Mouse (Mus musculus): ENCODE measurements around the gene Mgmt. TPM values are rescaled to one million over a fixed set of nuclear protein-coding genes. Genes with fewer than 3 reads are reported as not detected.

The Mgmt gene
- polyA plus RNA-seq, 1 experiment from 2014 or later, result 1.3 TPM

- 87% methylated on average over 12 of the region's 12 CpGs for WGBS
- Histone ChIP-seq H3K4me2 (replicated peaks) (no peak overlapping the region), H3K9ac (replicated peaks) (no peak overlapping the region), H3K36me3 (no peaks in the 10 kb centered on the region), H3K27me3 (no peaks in the 10 kb centered on the region), H3K27ac (replicated peaks) (no peak overlapping the region), H3K9me3 (no peaks in the 10 kb centered on the region), H3K4me1 (no peaks in the 10 kb centered on the region), H3K4me3 (no peak overlapping the region)
- ATAC-seq (replicated peaks), result no peak
These were observed 26.8 kb downstream of the Mgmt start for GRCm38 (mm10) chr7:136920976-136921755.

GRCm38 (mm10) chr7:136922230-136922629 is 27.8 kb downstream of the Mgmt start:
- whole genome bisulfite sequencing, result 86% methylated on average over 6 of the region's 6 CpGs
- ATAC-seq (replicated peaks), result no peak

GRCm38 (mm10) chr7:136924610-136925260 is 30.3 kb downstream of the Mgmt start:
- no peak for ATAC-seq (replicated peaks)
- H3K27me3 ChIP-seq, result no peaks in the 10 kb centered on the region
- H3K4me3 ChIP-seq, result no peak overlapping the region
- no peak overlapping the region for H3K9ac ChIP-seq (replicated peaks)
- H3K4me2 ChIP-seq (replicated peaks), result no peak overlapping the region
- 82% methylated on average over 18 of the region's 18 CpGs for WGBS
- no peaks in the 10 kb centered on the region for H3K36me3 ChIP-seq
- H3K27ac ChIP-seq (replicated peaks), result no peak overlapping the region
- no peaks in the 10 kb centered on the region for H3K4me1 ChIP-seq
- H3K9me3 ChIP-seq, result no peaks in the 10 kb centered on the region

More at GRCm38 (mm10) chr7:136922230-136922629, 27.8 kb downstream of the Mgmt start:
- Histone ChIP-seq H3K4me1 (no peaks in the 10 kb centered on the region), H3K9ac (replicated peaks) (no peak overlapping the region), H3K4me3 (no peak overlapping the region), H3K27ac (replicated peaks) (no peak overlapping the region), H3K36me3 (no peaks in the 10 kb centered on the region), H3K4me2 (replicated peaks) (no peak overlapping the region), H3K27me3 (no peaks in the 10 kb centered on the region), H3K9me3 (no peaks in the 10 kb centered on the region)

GRCm38 (mm10) chr7:136926178-136926577 is 31.8 kb downstream of the Mgmt start:
- Histone ChIP-seq H3K4me2 (replicated peaks) (no peak overlapping the region), H3K9me3 (no peaks in the 10 kb centered on the region), H3K36me3 (no peaks in the 10 kb centered on the region), H3K4me1 (no peaks in the 10 kb centered on the region), H3K4me3 (no peak overlapping the region), H3K9ac (replicated peaks) (no peak overlapping the region), H3K27me3 (no peaks in the 10 kb centered on the region), H3K27ac (replicated peaks) (no peak overlapping the region)
- 47% methylated on average over 9 of the region's 9 CpGs for WGBS
- no peak for ATAC-seq (replicated peaks)

- H3K9me3 ChIP-seq, result no peaks in the 10 kb centered on the region
- H3K4me1 ChIP-seq, result no peaks in the 10 kb centered on the region
- no peaks in the 10 kb centered on the region for H3K27me3 ChIP-seq
- ATAC-seq (replicated peaks), result no peak
- H3K4me3 ChIP-seq, result no peak overlapping the region
- H3K27ac ChIP-seq (replicated peaks), result no peak overlapping the region
- H3K36me3 ChIP-seq, result no peaks in the 10 kb centered on the region
- H3K9ac ChIP-seq (replicated peaks), result no peak overlapping the region
- H3K4me2 ChIP-seq (replicated peaks), result no peak overlapping the region
- 76% methylated on average over 3 of the region's 3 CpGs for WGBS
These were observed 36.0 kb downstream of the Mgmt start for GRCm38 (mm10) chr7:136930451-136930850.

- Histone ChIP-seq H3K4me1 (no peaks in the 10 kb centered on the region), H3K27ac (replicated peaks) (no peak overlapping the region), H3K36me3 (no peaks in the 10 kb centered on the region), H3K27me3 (no peaks in the 10 kb centered on the region), H3K4me2 (replicated peaks) (no peak overlapping the region), H3K4me3 (no peak overlapping the region), H3K9ac (replicated peaks) (no peak overlapping the region), H3K9me3 (no peaks in the 10 kb centered on the region)
- ATAC-seq (replicated peaks), result no peak
- WGBS, result 96% methylated on average over 3 of the region's 3 CpGs
These were observed 39.0 kb downstream of the Mgmt start for GRCm38 (mm10) chr7:136933367-136933766.

- H3K27me3 ChIP-seq, result no peaks in the 10 kb centered on the region
- ATAC-seq (replicated peaks), result no peak
- 86% methylated on average over 5 of the region's 5 CpGs for WGBS
- no peak overlapping the region for H3K27ac ChIP-seq (replicated peaks)
- H3K4me1 ChIP-seq, result no peaks in the 10 kb centered on the region
- no peak overlapping the region for H3K4me2 ChIP-seq (replicated peaks)
- no peak overlapping the region for H3K4me3 ChIP-seq
- no peaks in the 10 kb centered on the region for H3K9me3 ChIP-seq
- no peak overlapping the region for H3K9ac ChIP-seq (replicated peaks)
- no peaks in the 10 kb centered on the region for H3K36me3 ChIP-seq
These were observed 39.9 kb downstream of the Mgmt start for GRCm38 (mm10) chr7:136934336-136934735.

- Histone ChIP-seq H3K4me3 (no peak overlapping the region), H3K4me2 (replicated peaks) (no peak overlapping the region), H3K9ac (replicated peaks) (no peak overlapping the region), H3K27ac (replicated peaks) (no peak overlapping the region), H3K4me1 (no peaks in the 10 kb centered on the region), H3K27me3 (no peaks in the 10 kb centered on the region), H3K36me3 (no peaks in the 10 kb centered on the region), H3K9me3 (no peaks in the 10 kb centered on the region)
- WGBS, result 91% methylated on average over 7 of the region's 7 CpGs
- no peak for ATAC-seq (replicated peaks)
These were observed 40.4 kb downstream of the Mgmt start for GRCm38 (mm10) chr7:136934784-136935183.

- Histone ChIP-seq H3K27ac (replicated peaks) (no peak overlapping the region), H3K27me3 (no peaks in the 10 kb centered on the region), H3K4me3 (no peak overlapping the region), H3K9me3 (no peaks in the 10 kb centered on the region), H3K4me2 (replicated peaks) (no peak overlapping the region), H3K9ac (replicated peaks) (no peak overlapping the region), H3K4me1 (no peaks in the 10 kb centered on the region), H3K36me3 (no peaks in the 10 kb centered on the region)
- no peak for ATAC-seq (replicated peaks)
- 91% methylated on average over 4 of the region's 4 CpGs for WGBS
These were observed 44.0 kb downstream of the Mgmt start for GRCm38 (mm10) chr7:136938371-136938770.

GRCm38 (mm10) chr7:136942414-136942813 is 48.0 kb downstream of the Mgmt start:
- 98% methylated on average over 2 of the region's 2 CpGs for WGBS
- H3K9me3 ChIP-seq, result no peaks in the 10 kb centered on the region
- no peak overlapping the region for H3K4me2 ChIP-seq (replicated peaks)
- H3K4me1 ChIP-seq, result no peaks in the 10 kb centered on the region
- no peak for ATAC-seq (replicated peaks)
- no peak overlapping the region for H3K27ac ChIP-seq (replicated peaks)
- no peaks in the 10 kb centered on the region for H3K27me3 ChIP-seq
- H3K9ac ChIP-seq (replicated peaks), result no peak overlapping the region
- H3K4me3 ChIP-seq, result no peak overlapping the region
- H3K36me3 ChIP-seq, result no peaks in the 10 kb centered on the region

GRCm38 (mm10) chr7:136943886-136944285 is 49.5 kb downstream of the Mgmt start:
- Histone ChIP-seq H3K4me3 (no peak overlapping the region), H3K9ac (replicated peaks) (no peak overlapping the region), H3K27ac (replicated peaks) (no peak overlapping the region), H3K4me1 (peaks cover 3% of the 10 kb centered on the region; the same call in 1 of the 2 replicates), H3K36me3 (no peaks in the 10 kb centered on the region), H3K4me2 (replicated peaks) (no peak overlapping the region), H3K27me3 (no peaks in the 10 kb centered on the region), H3K9me3 (no peaks in the 10 kb centered on the region)
- WGBS, result 48% methylated on average over 5 of the region's 5 CpGs
- no peak for ATAC-seq (replicated peaks)

- H3K9me3 ChIP-seq, result no peaks in the 10 kb centered on the region
- H3K9ac ChIP-seq (replicated peaks), result no peak overlapping the region
- WGBS, result 59% methylated on average over 10 of the region's 10 CpGs
- H3K4me3 ChIP-seq, result no peak overlapping the region
- ATAC-seq (replicated peaks), result no peak
- no peaks in the 10 kb centered on the region for H3K36me3 ChIP-seq
- no peaks in the 10 kb centered on the region for H3K27me3 ChIP-seq
- H3K4me1 ChIP-seq, result peaks cover 3% of the 10 kb centered on the region; the same call in 1 of the 2 replicates
- H3K27ac ChIP-seq (replicated peaks), result no peak overlapping the region
- H3K4me2 ChIP-seq (replicated peaks), result no peak overlapping the region
These were observed 51.3 kb downstream of the Mgmt start for GRCm38 (mm10) chr7:136945697-136946096.

Measured in forebrain, embryonic 15.5 days (tissue).